Comparison of ENCODE assay signal across 45 mouse cellular contexts in the genomic region with DNA sequence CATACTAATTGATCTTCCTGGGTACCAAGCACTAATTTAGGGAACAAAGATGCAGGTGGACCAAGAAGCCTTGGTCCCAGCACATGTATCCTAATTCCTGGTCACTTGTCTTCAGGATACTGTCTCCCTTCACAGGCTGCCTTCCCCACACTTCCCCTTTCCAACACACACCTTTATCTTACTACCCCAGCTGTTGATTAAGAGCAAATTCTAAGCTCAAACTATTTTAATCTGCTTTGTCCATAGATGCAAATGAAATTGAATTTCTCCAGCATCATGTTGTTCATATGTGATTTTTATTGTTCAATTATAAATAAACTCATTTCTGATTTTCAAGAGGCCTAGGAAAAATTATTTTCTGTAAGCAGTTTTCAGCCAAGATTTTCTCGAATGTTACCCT. TPM values are rescaled to one million over a fixed set of nuclear protein-coding genes. Genes with fewer than 3 reads are reported as not detected.
"Had no signal": no experiment of that assay in that cellular context is flagged by ENCODE, and none has a peak within 500 bp of the region (broad histone marks: within the 10 kb centered on the region; RNA-seq: fewer than 3 reads in every experiment).

No protein-coding gene starts in this region.

- H3K27ac ChIP-seq: limb, embryonic 10.5 days; limb, embryonic 12.5 days; limb, embryonic 13.5 days; limb, embryonic 15.5 days; liver, embryonic 12.5 days; liver, embryonic 13.5 days; liver, embryonic 14.5 days; liver, embryonic 15.5 days; macrophage; midbrain, embryonic 10.5 days; midbrain, embryonic 12.5 days; midbrain, embryonic 13.5 days; midbrain, embryonic 15.5 days; neural tube, embryonic 12.5 days; neural tube, embryonic 13.5 days had no signal

- H3K36me3 ChIP-seq: limb, embryonic 10.5 days; limb, embryonic 12.5 days; limb, embryonic 13.5 days; limb, embryonic 15.5 days; liver, embryonic 12.5 days; liver, embryonic 13.5 days; liver, embryonic 15.5 days; lung, embryonic 15.5 days; midbrain, embryonic 10.5 days; midbrain, embryonic 12.5 days; midbrain, embryonic 13.5 days; midbrain, embryonic 15.5 days; neural tube, embryonic 12.5 days; neural tube, embryonic 13.5 days had no signal

- H3K9ac ChIP-seq: limb, embryonic 12.5 days; limb, embryonic 13.5 days; limb, embryonic 15.5 days; liver, embryonic 12.5 days; liver, embryonic 13.5 days; liver, embryonic 14.5 days; liver, embryonic 15.5 days; liver, postnatal 0 days; lung, embryonic 14.5 days; lung, embryonic 15.5 days; midbrain, embryonic 12.5 days; midbrain, embryonic 13.5 days; midbrain, embryonic 15.5 days; neural tube, embryonic 12.5 days; neural tube, embryonic 13.5 days had no signal

- H3K27me3 ChIP-seq: limb, embryonic 12.5 days; limb, embryonic 13.5 days; limb, embryonic 15.5 days; liver, embryonic 12.5 days; liver, embryonic 13.5 days; liver, embryonic 15.5 days; lung, embryonic 15.5 days; midbrain, embryonic 12.5 days; midbrain, embryonic 13.5 days; midbrain, embryonic 15.5 days; neural tube, embryonic 12.5 days; neural tube, embryonic 13.5 days had no signal

- DNase-seq: left cerebral cortex, postnatal 4 days; liver; liver, embryonic 13.5 days; liver, postnatal 0 days; lung, adult 18-20 months; lung, adult 2 months; lung, embryonic 14.5 days; lung, postnatal 10 days; lung, postnatal 14 days; lung, postnatal 36 days; lung, postnatal 4 days; midbrain, embryonic 14.5 days had no signal

- H3K4me3 ChIP-seq: limb, embryonic 10.5 days; limb, embryonic 12.5 days; limb, embryonic 13.5 days; limb, embryonic 15.5 days; liver, embryonic 12.5 days; liver, embryonic 13.5 days; liver, embryonic 15.5 days; lung, embryonic 15.5 days; megakaryocyte, embryonic 14.5 days; midbrain, embryonic 10.5 days; midbrain, embryonic 12.5 days; midbrain, embryonic 13.5 days; midbrain, embryonic 15.5 days; myocyte; neural tube, embryonic 12.5 days; neural tube, embryonic 13.5 days had no signal

- H3K9me3 ChIP-seq: limb, embryonic 10.5 days; limb, embryonic 12.5 days; limb, embryonic 13.5 days; limb, embryonic 15.5 days; liver, embryonic 12.5 days; liver, embryonic 13.5 days; liver, embryonic 15.5 days; lung, embryonic 15.5 days; megakaryocyte, embryonic 14.5 days; midbrain, embryonic 10.5 days; midbrain, embryonic 12.5 days; midbrain, embryonic 13.5 days; midbrain, embryonic 15.5 days; neural tube, embryonic 12.5 days; neural tube, embryonic 13.5 days had no signal

- H3K4me1 ChIP-seq: limb, embryonic 10.5 days; limb, embryonic 12.5 days; limb, embryonic 13.5 days; limb, embryonic 15.5 days; liver, embryonic 12.5 days; liver, embryonic 13.5 days; liver, embryonic 15.5 days; megakaryocyte, embryonic 14.5 days; midbrain, embryonic 10.5 days; midbrain, embryonic 12.5 days; midbrain, embryonic 13.5 days; midbrain, embryonic 15.5 days; neural tube, embryonic 12.5 days; neural tube, embryonic 13.5 days had no signal

RNA-seq across cellular contexts. Expression of gene Dzip1l, which starts 7.3 kb away (rescaled TPM):
- total RNA-seq: megakaryocyte progenitor cell, adult 5-6 weeks; megakaryocyte, adult 5-6 weeks; megakaryocyte-erythroid progenitor cell, adult 5-6 weeks; monocyte, adult 5-6 weeks had no signal
- polyA plus RNA-seq: macrophage had no signal

RNA-seq across cellular contexts. Expression of gene A4gnt, which starts 9.7 kb away (rescaled TPM):
- total RNA-seq: left cerebral cortex, postnatal 14 days; left cerebral cortex, postnatal 4 days; liver, adult 2 months; megakaryocyte progenitor cell, adult 5-6 weeks; megakaryocyte, adult 5-6 weeks; megakaryocyte-erythroid progenitor cell, adult 5-6 weeks; midbrain, postnatal 0 days; monocyte, adult 5-6 weeks had no signal
- polyA plus RNA-seq: limb, embryonic 10.5 days; limb, embryonic 11.5 days; limb, embryonic 12.5 days; limb, embryonic 13.5 days; limb, embryonic 14.5 days; liver, adult 2 months; liver, embryonic 11.5 days; liver, embryonic 12.5 days; liver, embryonic 13.5 days; liver, embryonic 14.5 days; liver, embryonic 15.5 days; liver, embryonic 16.5 days; liver, postnatal 0 days; lung, adult 2 months; lung, embryonic 14.5 days; lung, embryonic 15.5 days; lung, embryonic 16.5 days; lung, postnatal 0 days; macrophage; midbrain, embryonic 10.5 days; midbrain, embryonic 11.5 days; midbrain, embryonic 12.5 days; midbrain, embryonic 13.5 days; midbrain, embryonic 14.5 days; midbrain, embryonic 15.5 days; midbrain, embryonic 16.5 days; midbrain, postnatal 0 days; myocyte; neural tube, embryonic 11.5 days; neural tube, embryonic 12.5 days; neural tube, embryonic 13.5 days had no signal
